Mouse (Mus musculus) MEL (cell line): ENCODE measurements around the gene Frs2. TPM values are rescaled to one million over a fixed set of nuclear protein-coding genes. Genes with fewer than 3 reads are reported as not detected.

ENCODE experiments used
- DNase-seq: peaks from one replicate; pipeline ENCODE4 v3.0.0; 2011; ENCODE audit warnings: low read depth, low spot score
- H3K27ac ChIP-seq: 2 replicates; pipeline ENCODE4 v1.5.1; 2012; ENCODE audit warnings: low read depth, mild to moderate bottlenecking, control low read depth, low read length, moderate library complexity; ENCODE audit not compliant: control insufficient read depth
- H3K27me3 ChIP-seq, 2 experiments: fragments of 150-350 bp in 1 of 2; sonication (generic) in 1 of 2; 2 replicates each; pipeline ENCODE4 v1.6.1; 2012; ENCODE audit warnings: low read length in 2 of 2, mild to moderate bottlenecking in 2 of 2, improper control_type of control experiment in 1 of 2, moderate library complexity in 1 of 2; ENCODE audit not compliant: insufficient read depth in 2 of 2, control insufficient read depth in 1 of 2
- H3K36me3 ChIP-seq, 2 experiments: 2 replicates each; pipeline ENCODE4 v1.6.1; 2012 to 2014; ENCODE audit warnings: low read length in 2 of 2, improper control_type of control experiment in 1 of 2, inconsistent platforms in 1 of 2, mild to moderate bottlenecking in 1 of 2; ENCODE audit not compliant: insufficient read depth in 2 of 2, control insufficient read depth in 1 of 2
- H3K4me1 ChIP-seq, 2 experiments: fragments of 150-350 bp in 1 of 2; sonication (generic) in 1 of 2; 2 replicates each; pipeline ENCODE4 v1.6.1; 2012; ENCODE audit warnings: low read length in 2 of 2, improper control_type of control experiment in 1 of 2, mild to moderate bottlenecking in 1 of 2; ENCODE audit not compliant: insufficient read depth in 2 of 2, control insufficient read depth in 1 of 2
- H3K4me3 ChIP-seq, 2 experiments: fragments of 150-350 bp in 1 of 2; sonication (generic) in 1 of 2; 2 replicates each; pipeline ENCODE4 v1.5.1; 2012; ENCODE audit warnings: low read depth in 2 of 2, low read length in 2 of 2, mild to moderate bottlenecking in 2 of 2, moderate library complexity in 2 of 2, control low read depth in 1 of 2, improper control_type of control experiment in 1 of 2; ENCODE audit not compliant: control insufficient read depth in 1 of 2, insufficient read depth in 1 of 2
- H3K79me2 ChIP-seq: 2 replicates; pipeline ENCODE4 v1.6.1; 2012; ENCODE audit warnings: mild to moderate bottlenecking, low read length, moderate library complexity; ENCODE audit not compliant: control insufficient read depth, poor library complexity, insufficient read depth
- H3K9ac ChIP-seq: 2 replicates; pipeline ENCODE4 v1.6.1; 2012; ENCODE audit warnings: low read depth, mild to moderate bottlenecking, control low read depth, low read length, moderate library complexity; ENCODE audit not compliant: control insufficient read depth, poor library complexity, severe bottlenecking
- H3K9me3 ChIP-seq: fragments of 150-350 bp; sonication (generic); replicated peaks from 2 replicates; pipeline ENCODE4 v1.6.1; 2012; ENCODE audit warnings: mild to moderate bottlenecking, low read length, improper control_type of control experiment, moderate library complexity; ENCODE audit not compliant: insufficient read depth
- BHLHE40 ChIP-seq: IDR thresholded peaks from 2 replicates; pipeline ENCODE4 v1.6.1; 2012; ENCODE audit warnings: low read depth, mild to moderate bottlenecking, inconsistent platforms, low read length, improper control_type of control experiment, borderline replicate concordance
- CHD1 ChIP-seq: IDR thresholded peaks from 2 replicates; pipeline ENCODE4 v1.6.1; 2012; ENCODE audit warnings: low read depth, mild to moderate bottlenecking, inconsistent platforms, low read length, improper control_type of control experiment
- CTCF ChIP-seq, 3 experiments: IDR thresholded peaks in 2 of 3; conservative IDR thresholded peaks in 1 of 3; 2 replicates each; pipeline ENCODE4 v1.5.1; 2011 to 2012; ENCODE audit warnings: low read length in 3 of 3, low read depth in 2 of 3, mild to moderate bottlenecking in 2 of 3, improper control_type of control experiment in 1 of 3, inconsistent platforms in 1 of 3, mixed read lengths in 1 of 3, moderate library complexity in 1 of 3; ENCODE audit not compliant: control insufficient read depth in 1 of 3, insufficient read depth in 1 of 3, poor library complexity in 1 of 3, severe bottlenecking in 1 of 3
- E2F4 ChIP-seq: IDR thresholded peaks from 2 replicates; pipeline ENCODE4 v1.6.1; 2011; ENCODE audit warnings: low read depth, low read length, improper control_type of control experiment, borderline replicate concordance
- ELF1 ChIP-seq: IDR thresholded peaks from 2 replicates; pipeline ENCODE4 v1.6.1; 2014; ENCODE audit warnings: low read depth, mild to moderate bottlenecking, inconsistent platforms, low read length, improper control_type of control experiment, moderate library complexity
- EP300 ChIP-seq, 2 experiments: IDR thresholded peaks; 2 replicates each; pipeline ENCODE4 v1.6.1; 2011; ENCODE audit warnings: improper control_type of control experiment in 2 of 2, low read length in 2 of 2, low read depth in 1 of 2, mild to moderate bottlenecking in 1 of 2
- GATA1 ChIP-seq: IDR thresholded peaks from 2 replicates; pipeline ENCODE4 v1.6.1; 2011; ENCODE audit warnings: low read depth, low read length, improper control_type of control experiment
- HCFC1 ChIP-seq: IDR thresholded peaks from 2 replicates; pipeline ENCODE4 v1.6.1; 2012; ENCODE audit warnings: low read depth, mild to moderate bottlenecking, inconsistent platforms, low read length, improper control_type of control experiment, moderate library complexity
- KAT2A ChIP-seq: conservative IDR thresholded peaks from 2 replicates; pipeline ENCODE4 v1.6.1; 2012; ENCODE audit warnings: low read depth, low read length, improper control_type of control experiment, inconsistent platforms
- MEF2A ChIP-seq: IDR thresholded peaks from 2 replicates; pipeline ENCODE4 v1.6.1; 2014; ENCODE audit warnings: low read depth, mild to moderate bottlenecking, inconsistent platforms, low read length, improper control_type of control experiment; ENCODE audit not compliant: poor library complexity, insufficient replicate concordance, severe bottlenecking; ENCODE audit errors: extremely low read depth
- MXI1 ChIP-seq: IDR thresholded peaks from 2 replicates; pipeline ENCODE4 v1.6.1; 2011; ENCODE audit warnings: mild to moderate bottlenecking, low read depth, low read length, improper control_type of control experiment
- MYC ChIP-seq: IDR thresholded peaks from 2 replicates; pipeline ENCODE4 v1.6.1; 2011; ENCODE audit warnings: low read depth, mild to moderate bottlenecking, low read length, improper control_type of control experiment, moderate library complexity
- NRF1 ChIP-seq: IDR thresholded peaks from 2 replicates; pipeline ENCODE4 v1.6.1; 2014; ENCODE audit warnings: low read depth, mild to moderate bottlenecking, inconsistent platforms, low read length, improper control_type of control experiment, moderate library complexity; ENCODE audit not compliant: poor library complexity, insufficient read depth, severe bottlenecking
- POLR2A ChIP-seq, 2 experiments: IDR thresholded peaks; 2 replicates each; pipeline ENCODE4 v1.6.1; 2011 to 2012; ENCODE audit warnings: low read length in 2 of 2, mild to moderate bottlenecking in 2 of 2, control low read depth in 1 of 2, improper control_type of control experiment in 1 of 2, low read depth in 1 of 2, moderate library complexity in 1 of 2; ENCODE audit not compliant: control insufficient read depth in 1 of 2, insufficient read depth in 1 of 2, poor library complexity in 1 of 2
- POLR2AphosphoS2 ChIP-seq: IDR thresholded peaks from 2 replicates; pipeline ENCODE4 v1.6.1; 2011; ENCODE audit warnings: low read length, improper control_type of control experiment
- RAD21 ChIP-seq: IDR thresholded peaks from 2 replicates; pipeline ENCODE4 v1.6.1; 2011; ENCODE audit warnings: mild to moderate bottlenecking, low read depth, low read length, improper control_type of control experiment
- RCOR1 ChIP-seq: IDR thresholded peaks from 2 replicates; pipeline ENCODE4 v1.6.1; 2012; ENCODE audit warnings: low read depth, mild to moderate bottlenecking, inconsistent platforms, low read length, improper control_type of control experiment
- TAL1 ChIP-seq: IDR thresholded peaks from 2 replicates; pipeline ENCODE4 v1.6.1; 2012; ENCODE audit warnings: mild to moderate bottlenecking, inconsistent platforms, low read length, moderate library complexity, mixed read lengths
- TBP ChIP-seq: IDR thresholded peaks from 2 replicates; pipeline ENCODE4 v1.8.0; 2011; ENCODE audit warnings: low read depth, low read length, improper control_type of control experiment
- TCF12 ChIP-seq: IDR thresholded peaks from 2 replicates; pipeline ENCODE4 v1.6.1; 2014; ENCODE audit warnings: low read depth, mild to moderate bottlenecking, inconsistent platforms, low read length, improper control_type of control experiment, moderate library complexity
- UBTF ChIP-seq: IDR thresholded peaks from 2 replicates; pipeline ENCODE4 v1.6.1; 2012; ENCODE audit warnings: low read depth, mild to moderate bottlenecking, inconsistent platforms, low read length, improper control_type of control experiment, moderate library complexity, borderline replicate concordance; ENCODE audit not compliant: insufficient read depth
- USF2 ChIP-seq, 2 experiments: IDR thresholded peaks; 2 replicates each; pipeline ENCODE4 v1.6.1; 2011 to 2012; ENCODE audit warnings: improper control_type of control experiment in 2 of 2, low read length in 2 of 2, borderline replicate concordance in 1 of 2, inconsistent platforms in 1 of 2, low read depth in 1 of 2, mild to moderate bottlenecking in 1 of 2; ENCODE audit not compliant: insufficient read depth in 1 of 2
- ZC3H11A ChIP-seq: IDR thresholded peaks from 2 replicates; pipeline ENCODE4 v1.6.1; 2012; ENCODE audit warnings: low read depth, mild to moderate bottlenecking, inconsistent platforms, low read length, improper control_type of control experiment
- ZKSCAN1 ChIP-seq: IDR thresholded peaks from 2 replicates; pipeline ENCODE4 v1.6.1; 2012; ENCODE audit warnings: low read depth, mild to moderate bottlenecking, inconsistent platforms, low read length, improper control_type of control experiment, moderate library complexity
- ZNF384 ChIP-seq: IDR thresholded peaks from 2 replicates; pipeline ENCODE4 v1.6.1; 2012; ENCODE audit warnings: low read depth, mild to moderate bottlenecking, inconsistent platforms, low read length, improper control_type of control experiment
- polyA plus RNA-seq, 2 experiments: library from polyadenylated mRNA; stranded (reverse) in 1 of 2; unstranded in 1 of 2; fragments of >175 nt in 1 of 2; fragments of >200 nt in 1 of 2; gene quantifications; 2 replicates each; pipeline versions ENCODE4 v1.2.1 to v1.2.4; 2012; ENCODE audit warnings: low replicate concordance in 2 of 2, low read depth in 1 of 2; ENCODE audit not compliant: insufficient read length in 2 of 2, insufficient read depth in 1 of 2, missing spikeins in 1 of 2
- total RNA-seq: library from RNA; depleted of rRNA; stranded (reverse); fragments of 300-350 nt; gene quantifications from 2 replicates; pipeline ENCODE4 v1.2.3, GENCODE M21; 2012

The Frs2 gene
- total and polyA plus RNA-seq, 3 experiments, result 6.7 to 129 (median 11.8) TPM

DNA sequence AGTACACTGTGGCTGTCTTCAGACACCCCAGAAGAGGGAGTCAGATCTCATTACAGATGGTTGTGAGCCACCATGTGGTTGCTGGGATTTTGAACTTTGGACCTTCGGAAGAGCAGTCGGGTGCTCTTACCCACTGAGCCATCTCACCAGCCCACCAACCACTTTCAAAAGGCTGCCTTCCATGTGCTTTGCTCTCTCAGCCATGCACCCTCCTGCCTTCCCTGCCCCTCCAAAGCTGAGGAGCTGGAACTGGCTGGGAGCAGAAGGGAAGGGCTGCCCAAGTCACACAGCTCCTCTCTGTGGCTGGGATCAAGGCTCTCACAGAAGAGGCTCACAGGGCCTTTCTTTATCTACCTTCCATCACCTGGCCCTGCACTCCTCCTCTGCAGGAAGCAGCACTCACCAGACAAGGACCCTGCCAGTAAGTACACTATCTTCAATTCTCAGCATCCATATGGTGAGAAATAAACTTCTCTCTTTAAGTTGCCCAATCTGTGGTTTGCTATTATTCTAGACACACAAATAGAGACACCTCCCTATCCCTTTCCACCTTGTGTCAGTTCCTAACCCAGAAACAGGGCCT, 51.1 kb downstream of the Frs2 start:
- no peak for TF ChIP-seq ELF1
- peak; percentile 78 for TF ChIP-seq GATA1
- TF ChIP-seq MEF2A, result no peak
- TF ChIP-seq RCOR1, result 0 out of 2 replicates have a peak, but pooled peaks have one; percentile 11
- no peak for TF ChIP-seq KAT2A
- no peak for TF ChIP-seq CTCF (IDR thresholded peaks at IDR 0.05 in 2 of 3, conservative IDR thresholded peaks at IDR 0.05 in 1 of 3; ENCODE audit: control insufficient read depth in 1 of 3, insufficient read depth in 1 of 3, low read depth in 2 of 3, low read length in 3 of 3, poor library complexity in 1 of 3, severe bottlenecking in 1 of 3)
- TF ChIP-seq HCFC1, result no peak
- peak; percentile 81 to 87 for TF ChIP-seq EP300 (IDR thresholded peaks at IDR 0.05; ENCODE audit: low read depth in 1 of 2, low read length in 2 of 2)
- TF ChIP-seq TCF12, result peak; percentile 83
- TF ChIP-seq TAL1, result peak; percentile 97
- no peak for TF ChIP-seq E2F4
- H3K4me1 ChIP-seq, result peaks cover 4% of the 10 kb centered on the region in 2 experiments
- no peak overlapping the region for H3K4me3 ChIP-seq
- peaks cover 0 to 5% of the 10 kb centered on the region in 2 experiments; a peak in 2 of 4 replicates for H3K36me3 ChIP-seq
- no peaks in the 10 kb centered on the region for H3K27me3 ChIP-seq
- H3K9ac ChIP-seq, result no peak overlapping the region
- H3K79me2 ChIP-seq, result peaks cover 3% of the 10 kb centered on the region; the same call in 1 of the 2 replicates
- H3K27ac ChIP-seq, result no peak overlapping the region
- H3K9me3 ChIP-seq, result no peaks in the 10 kb centered on the region
- peak; percentile 78 for DNase-seq

DNA sequence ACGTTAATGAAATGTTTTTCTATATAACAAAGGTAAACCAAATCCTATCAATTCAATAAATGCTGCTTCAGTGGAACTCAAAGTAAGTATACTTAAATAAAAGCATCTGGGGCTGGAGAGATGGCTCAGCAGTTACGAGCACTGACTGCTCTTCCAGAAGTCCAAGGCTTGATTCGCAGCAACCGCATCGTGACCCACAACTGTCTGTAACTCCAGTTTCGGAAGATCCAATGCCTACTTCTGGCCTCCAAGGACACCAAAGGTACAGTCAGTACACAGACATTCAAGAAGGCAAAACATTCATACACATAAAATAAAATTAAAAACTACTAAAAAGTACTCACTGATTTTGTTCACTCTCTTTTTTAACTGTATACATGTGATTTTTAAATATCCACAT, 52.2 kb downstream of the Frs2 start:
- TF ChIP-seq UBTF, result no peak
- no peak for TF ChIP-seq ZC3H11A
- TF ChIP-seq ZNF384, result no peak
- no peak for TF ChIP-seq POLR2AphosphoS2
- no peak for TF ChIP-seq USF2 (IDR thresholded peaks at IDR 0.05; ENCODE audit: borderline replicate concordance in 1 of 2, insufficient read depth in 1 of 2, low read depth in 1 of 2, low read length in 2 of 2)
- no peak for TF ChIP-seq RAD21
- no peak for TF ChIP-seq KAT2A
- TF ChIP-seq MYC, result no peak
- no peak for TF ChIP-seq GATA1
- TF ChIP-seq POLR2A (IDR thresholded peaks at IDR 0.05; ENCODE audit: control insufficient read depth in 1 of 2, insufficient read depth in 1 of 2, low read depth in 1 of 2, low read length in 2 of 2, poor library complexity in 1 of 2), result no peak
- no peak for TF ChIP-seq ELF1
- no peak for TF ChIP-seq MXI1
- no peak for TF ChIP-seq BHLHE40
- TF ChIP-seq TBP, result no peak
- no peak for TF ChIP-seq NRF1
- no peak for TF ChIP-seq CHD1
- no peak for TF ChIP-seq HCFC1
- no peak for TF ChIP-seq RCOR1
- no peak for TF ChIP-seq MEF2A
- no peak for TF ChIP-seq ZKSCAN1
- Histone ChIP-seq H3K9me3 (no peaks in the 10 kb centered on the region), H3K4me1 (peaks cover 4% of the 10 kb centered on the region in 2 experiments), H3K79me2 (peaks cover 3% of the 10 kb centered on the region; the same call in 1 of the 2 replicates), H3K27ac (no peak overlapping the region), H3K27me3 (no peaks in the 10 kb centered on the region), H3K36me3 (peaks cover 0 to 5% of the 10 kb centered on the region in 2 experiments; a peak in 2 of 4 replicates), H3K9ac (no peak overlapping the region), H3K4me3 (no peak overlapping the region)
- no peak for DNase-seq
